8 mouse cellular contexts compared by ENCODE assay signal in genomic region chr5:148488891-148489723, GRCm38 (mm10).
DNase-seq lines count a peak whose midpoint lies in the region; ATAC-seq and TF ChIP-seq lines count a peak whose summit lies in the region.

No protein-coding gene starts in this region.

- H3K4me1 ChIP-seq in thymus, adult 2 months (replicated peaks; ENCODE audit: control insufficient read depth, insufficient read depth, low read length) = peaks cover 13% of the 10 kb centered on the region
- no peaks in the 10 kb centered on the region; the same call in 1 of the 2 replicates for H3K4me1 ChIP-seq in forebrain, postnatal 0 days (ENCODE audit: insufficient read depth)
- H3K4me1 ChIP-seq in megakaryocyte, embryonic 14.5 days = peaks cover 4% of the 10 kb centered on the region; the same call in 1 of the 2 replicates

- peak; percentile 62 for ATAC-seq in forebrain, postnatal 0 days

- no peak for TF ChIP-seq CTCF in thymus, adult 2 months (IDR thresholded peaks at IDR 0.05; ENCODE audit: borderline replicate concordance, control insufficient read depth, extremely low read depth, insufficient read depth, low read length, poor library complexity)
- TF ChIP-seq CTCF in forebrain, postnatal 0 days (IDR thresholded peaks at IDR 0.05; ENCODE audit: low read depth) = no peak
- no peak for TF ChIP-seq CTCF in left cerebral cortex, adult 2 months (IDR thresholded peaks at IDR 0.05)

- 22% methylated on average over 13 of the region's 13 CpGs for WGBS in thymus, adult 2 months
- 59% methylated on average over 13 of the region's 13 CpGs for WGBS in forebrain, postnatal 0 days

- intact Hi-C loops in gastrocnemius, postnatal 36 days (cut with DNase I) = no loop called here
- intact Hi-C loops in left cerebral cortex, adult 2 months (cut with DNase I) = no loop called here

- peak; percentile 23 for DNase-seq in gastrocnemius, postnatal 25 days
- no peak for DNase-seq in gastrocnemius, postnatal 36 days
- peak; percentile 41 for DNase-seq in thymus, adult 2 months
- DNase-seq in thymus, postnatal 14 days = no peak
- DNase-seq in forebrain, postnatal 0 days = peak; percentile 19
- DNase-seq in left cerebral cortex, adult 2 months (ENCODE audit: extremely low spot score in 1 of 2, low spot score in 2 of 2) = no peak
- DNase-seq in liver = no peak

- H3K36me3 ChIP-seq in thymus, adult 2 months (ENCODE audit: control insufficient read depth, insufficient read depth, low read length) = no peaks in the 10 kb centered on the region
- no peaks in the 10 kb centered on the region for H3K36me3 ChIP-seq in forebrain, postnatal 0 days (ENCODE audit: insufficient read depth)
- H3K36me3 ChIP-seq in megakaryocyte, embryonic 14.5 days (replicated peaks; ENCODE audit: low read length) = no peaks in the 10 kb centered on the region

- no peaks in the 10 kb centered on the region for H3K27me3 ChIP-seq in thymus, adult 2 months (ENCODE audit: control insufficient read depth, insufficient read depth, low read length)
- H3K27me3 ChIP-seq in forebrain, postnatal 0 days (ENCODE audit: insufficient read depth, low read length) = no peaks in the 10 kb centered on the region
- H3K27me3 ChIP-seq in megakaryocyte, embryonic 14.5 days (replicated peaks) = no peaks in the 10 kb centered on the region

- H3K9ac ChIP-seq in forebrain, postnatal 0 days = no peak overlapping the region

- peak overlapping the region; percentile 23 for H3K4me2 ChIP-seq in forebrain, postnatal 0 days (ENCODE audit: low read depth)

- peak overlapping the region; percentile 35 for H3K4me3 ChIP-seq in thymus, adult 2 months (ENCODE audit: control insufficient read depth, insufficient read depth, low read length)
- no peak overlapping the region for H3K4me3 ChIP-seq in forebrain, postnatal 0 days (ENCODE audit: low read depth, low read length)
- peak overlapping the region; percentile 10 for H3K4me3 ChIP-seq in megakaryocyte, embryonic 14.5 days (replicated peaks)
- H3K4me3 ChIP-seq in left cerebral cortex, adult 2 months = no peak overlapping the region

- H3K9me3 ChIP-seq in forebrain, postnatal 0 days (ENCODE audit: low read length) = no peaks in the 10 kb centered on the region
- H3K9me3 ChIP-seq in megakaryocyte, embryonic 14.5 days = peaks cover 24% of the 10 kb centered on the region

- H3K27ac ChIP-seq in thymus, adult 2 months (ENCODE audit: control insufficient read depth, insufficient read depth, low read length) = no peak overlapping the region
- no peak overlapping the region for H3K27ac ChIP-seq in forebrain, postnatal 0 days (ENCODE audit: low read depth, low read length)
- no peak overlapping the region for H3K27ac ChIP-seq in left cerebral cortex, adult 2 months

- no peak for TF ChIP-seq POLR2A in thymus, adult 2 months (IDR thresholded peaks at IDR 0.05; ENCODE audit: control insufficient read depth, extremely low read depth, insufficient read depth, low read length, poor library complexity)

Comparison
In these comparisons a context has a peak if more than half of its experiments do, and no peak if none do; other contexts are left out.
1. DNase-seq: peak in gastrocnemius, postnatal 25 days (single experiment), thymus, adult 2 months (single experiment) and forebrain, postnatal 0 days (single experiment); none in gastrocnemius, postnatal 36 days (0 of 2), thymus, postnatal 14 days (single experiment), left cerebral cortex, adult 2 months (0 of 2) and liver (single experiment).
2. H3K4me3 ChIP-seq: peak in thymus, adult 2 months (single experiment) and megakaryocyte, embryonic 14.5 days (single experiment); none in forebrain, postnatal 0 days (single experiment) and left cerebral cortex, adult 2 months (single experiment).